Mouse (Mus musculus) thymus, adult 2 months (tissue): ENCODE results near the gene Il17re. TPM values are rescaled to one million over a fixed set of nuclear protein-coding genes. Genes with fewer than 3 reads are reported as not detected.
A peak's percentile ranks its signal among the peaks of the same experiment; 100 is the strongest.

Source experiments
- DNase-seq: peaks from one replicate; pipeline ENCODE4 v3.0.0; 2021
- H3K27ac ChIP-seq: fragments of 200-500 bp; 2 replicates; pipeline ENCODE4 v1.5.1; 2012; ENCODE audit warnings: low read length, control low read depth; ENCODE audit not compliant: control insufficient read depth, insufficient read depth
- H3K27me3 ChIP-seq: fragments of 200-500 bp; 2 replicates; pipeline ENCODE4 v1.6.1; 2012; ENCODE audit warnings: mild to moderate bottlenecking, low read length, moderate library complexity, mixed read lengths; ENCODE audit not compliant: control insufficient read depth, insufficient read depth
- H3K36me3 ChIP-seq: fragments of 200-500 bp; 2 replicates; pipeline ENCODE4 v1.6.1; 2012; ENCODE audit warnings: mild to moderate bottlenecking, low read length, moderate library complexity; ENCODE audit not compliant: control insufficient read depth, insufficient read depth
- H3K4me1 ChIP-seq: fragments of 200-500 bp; replicated peaks from 2 replicates; pipeline ENCODE4 v1.6.1; 2012; ENCODE audit warnings: low read length; ENCODE audit not compliant: control insufficient read depth, insufficient read depth
- H3K4me3 ChIP-seq: fragments of 200-500 bp; 2 replicates; pipeline ENCODE4 v1.5.1; 2012; ENCODE audit warnings: mild to moderate bottlenecking, low read length, control low read depth, moderate library complexity; ENCODE audit not compliant: control insufficient read depth, insufficient read depth
- CTCF ChIP-seq: fragments of 200-500 bp; IDR thresholded peaks from 2 replicates; pipeline ENCODE4 v1.5.1; 2012; ENCODE audit warnings: mild to moderate bottlenecking, control low read depth, low read length, moderate library complexity, borderline replicate concordance; ENCODE audit not compliant: control insufficient read depth, poor library complexity, insufficient read depth; ENCODE audit errors: extremely low read depth
- POLR2A ChIP-seq: fragments of 200-500 bp; IDR thresholded peaks from 2 replicates; pipeline ENCODE4 v1.6.1; 2012; ENCODE audit warnings: mild to moderate bottlenecking, low read length, control low read depth, moderate library complexity; ENCODE audit not compliant: control insufficient read depth, poor library complexity, insufficient read depth; ENCODE audit errors: extremely low read depth
- WGBS: fragments of 180-500 bp; shearing (Covaris S2); methylation state at CpG from one replicate; pipeline ENCODE4 v1.1.7; 2018; 5-methylcytosine and 5-hydroxymethylcytosine counted together
- polyA plus RNA-seq: library from polyadenylated mRNA; depleted of rRNA; stranded (reverse); fragments of >200 nt; gene quantifications from 2 replicates; pipeline ENCODE4 v1.2.3, GENCODE M21; 2012

Gene Il17re
- polyA plus RNA-seq, 1 experiment: 22.8 TPM

DNA sequence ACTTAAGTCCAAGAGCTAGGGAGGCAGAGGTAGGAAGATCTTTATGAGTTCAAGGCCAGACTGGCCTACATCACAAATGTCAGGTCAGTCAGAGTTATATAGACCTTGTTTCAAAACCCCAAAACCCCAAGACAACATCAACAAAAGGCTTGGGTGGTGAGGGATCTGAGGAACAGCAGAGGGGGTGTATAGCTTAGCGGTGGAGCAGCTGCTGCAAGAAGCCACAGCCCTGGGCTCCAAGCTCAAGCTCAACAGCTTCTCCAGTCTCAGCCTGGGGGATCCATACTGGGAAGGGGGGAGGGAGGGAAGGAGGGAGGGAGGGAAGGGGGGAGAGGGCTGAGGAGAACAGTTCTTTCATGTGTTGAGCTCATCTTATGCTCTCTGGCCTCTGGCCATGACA, 47.4 kb downstream of the Il17re start:
- 7% methylated on average over 1 of the region's 1 CpGs for WGBS
- H3K4me1 ChIP-seq: peaks cover 16% of the 10 kb centered on the region
- no peak for TF ChIP-seq CTCF
- no peak for TF ChIP-seq POLR2A
- H3K4me3 ChIP-seq: no peak overlapping the region
- H3K27me3 ChIP-seq: no peaks in the 10 kb centered on the region
- no peaks in the 10 kb centered on the region for H3K36me3 ChIP-seq
- DNase-seq: no peak
- no peak overlapping the region for H3K27ac ChIP-seq

DNA sequence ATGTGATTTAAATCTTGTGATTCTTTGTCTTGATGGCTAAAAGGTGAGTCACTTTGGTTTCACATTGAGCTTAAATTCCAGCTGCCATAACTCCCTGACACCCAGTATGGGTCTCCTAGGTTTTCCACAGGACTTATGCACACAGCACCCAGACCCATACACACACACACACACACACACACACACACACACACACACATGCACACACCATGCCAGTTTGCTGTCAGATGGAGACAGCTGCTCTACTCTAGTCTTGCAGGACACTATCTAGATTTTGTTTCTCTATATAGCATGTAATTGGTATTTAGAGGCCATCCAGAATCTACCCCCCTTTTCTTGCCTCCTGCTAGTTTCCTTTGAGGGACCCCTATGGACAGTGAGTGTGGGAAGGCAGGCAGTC, 48.8 kb downstream of the Il17re start:
- no peak for DNase-seq
- TF ChIP-seq CTCF (no peak), POLR2A (no peak)
- H3K4me1 ChIP-seq: peaks cover 16% of the 10 kb centered on the region
- H3K4me3 ChIP-seq: no peak overlapping the region
- no peak overlapping the region for H3K27ac ChIP-seq
- H3K36me3 ChIP-seq: no peaks in the 10 kb centered on the region
- no peaks in the 10 kb centered on the region for H3K27me3 ChIP-seq

DNA sequence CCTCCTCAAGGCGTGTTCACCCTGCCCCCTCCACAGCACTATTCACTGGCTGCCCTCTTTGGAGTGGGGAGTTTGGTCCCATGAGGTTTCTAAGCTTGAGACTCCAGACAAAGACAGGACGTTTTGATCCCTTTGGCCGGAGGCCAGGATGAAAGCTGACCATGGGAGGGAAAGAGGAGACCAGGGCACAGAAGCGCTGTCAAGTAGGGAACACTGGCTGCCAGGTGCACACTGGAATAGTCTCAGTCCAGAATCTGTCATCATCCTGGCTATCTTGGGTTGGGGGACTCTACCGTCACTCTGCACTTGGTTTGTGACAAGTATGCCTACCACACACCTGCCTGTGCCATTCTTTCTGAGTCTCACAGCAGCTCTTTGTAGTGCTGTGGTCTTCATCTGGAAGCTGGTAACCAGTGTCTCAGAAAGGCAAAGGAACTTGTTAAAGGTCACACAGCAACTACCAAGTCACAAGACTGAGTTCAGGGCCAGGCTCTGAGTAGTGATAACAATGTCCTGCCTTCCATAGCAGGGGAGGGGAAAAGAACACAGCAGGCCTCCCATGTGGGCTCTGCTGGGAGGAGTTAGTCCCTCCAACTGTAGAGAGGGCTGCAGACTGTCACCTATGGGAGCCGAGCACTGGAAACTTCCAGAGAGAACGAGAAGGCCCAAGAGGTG, 50.1 kb downstream of the Il17re start:
- DNase-seq: no peak
- peaks cover 16% of the 10 kb centered on the region for H3K4me1 ChIP-seq
- no peaks in the 10 kb centered on the region for H3K27me3 ChIP-seq
- 73% methylated on average over 7 of the region's 7 CpGs for WGBS
- TF ChIP-seq CTCF: no peak
- TF ChIP-seq POLR2A: 0 out of 2 replicates have a peak, but pooled peaks have one; percentile 15
- H3K27ac ChIP-seq: peak overlapping the region; percentile 6
- no peak overlapping the region for H3K4me3 ChIP-seq
- peaks cover 2% of the 10 kb centered on the region; the same call in 1 of the 2 replicates for H3K36me3 ChIP-seq

DNA sequence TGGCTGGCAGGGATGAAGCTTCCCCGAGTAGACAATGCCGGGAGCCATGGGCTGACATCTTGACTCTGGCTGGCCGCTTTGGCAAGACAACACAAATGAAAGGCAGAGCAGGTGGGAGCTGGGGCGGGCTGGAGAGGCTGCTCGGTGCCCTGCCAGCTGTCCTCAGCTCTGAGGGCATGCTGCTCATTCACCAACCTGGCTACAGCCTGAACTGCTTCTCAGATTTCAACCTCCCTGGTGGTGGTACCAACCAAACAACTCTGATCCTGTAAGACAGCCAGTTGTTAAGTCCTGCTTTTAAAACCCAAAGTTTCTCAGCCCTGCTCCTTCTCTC, 50.6 kb downstream of the Il17re start:
- peaks cover 7% of the 10 kb centered on the region; the same call in 1 of the 2 replicates for H3K36me3 ChIP-seq
- no peak for DNase-seq
- 41% methylated on average over 5 of the region's 5 CpGs for WGBS
- peaks cover 16% of the 10 kb centered on the region for H3K4me1 ChIP-seq
- H3K27ac ChIP-seq: peak overlapping the region; percentile 6; the same call in 1 of the 2 replicates
- H3K27me3 ChIP-seq: no peaks in the 10 kb centered on the region
- TF ChIP-seq CTCF: no peak
- TF ChIP-seq POLR2A: no peak
- no peak overlapping the region for H3K4me3 ChIP-seq

- no peak for DNase-seq
- no peak overlapping the region for H3K27ac ChIP-seq
- no peaks in the 10 kb centered on the region for H3K27me3 ChIP-seq
- TF ChIP-seq POLR2A: no peak
- TF ChIP-seq CTCF: no peak
- no peak overlapping the region for H3K4me3 ChIP-seq
- peaks cover 42% of the 10 kb centered on the region for H3K36me3 ChIP-seq
- WGBS: 97% methylated on average over 6 of the region's 6 CpGs
- peaks cover 23% of the 10 kb centered on the region for H3K4me1 ChIP-seq
These were observed 55.7 kb downstream of the Il17re start for GRCm38 (mm10) chr6:113513944-113514343.

DNA sequence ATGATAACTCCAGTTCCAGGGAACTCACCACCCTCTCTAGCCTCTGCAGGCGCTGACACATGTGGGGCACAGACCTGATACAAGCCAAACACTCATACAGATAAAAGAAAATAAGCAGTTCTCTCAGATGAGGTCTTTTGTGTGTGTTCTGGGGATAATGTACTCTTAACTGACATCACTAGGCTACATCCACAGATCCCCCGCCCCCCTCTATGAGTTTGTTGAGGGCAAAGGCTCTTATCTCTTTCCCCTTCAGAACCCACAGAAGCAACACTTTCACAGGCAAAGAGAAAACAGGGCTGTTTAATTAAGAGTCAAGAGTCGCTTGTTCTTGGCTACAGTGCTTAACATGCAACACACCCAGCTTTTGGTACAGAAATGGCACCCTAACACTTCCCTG, 56.3 kb downstream of the Il17re start:
- TF ChIP-seq CTCF: no peak
- TF ChIP-seq POLR2A: no peak
- H3K36me3 ChIP-seq: peaks cover 49% of the 10 kb centered on the region

More for the DNA sequence above, 56.3 kb downstream of the Il17re start:
- DNase-seq: no peak
- Histone ChIP-seq H3K27me3 (no peaks in the 10 kb centered on the region), H3K4me3 (no peak overlapping the region), H3K27ac (no peak overlapping the region), H3K4me1 (peaks cover 20% of the 10 kb centered on the region)
- 78% methylated on average over 3 of the region's 3 CpGs for WGBS
